Mouse (Mus musculus) small intestine, adult 2 months (tissue): ENCODE results near the gene Als2. TPM values are rescaled to one million over a fixed set of nuclear protein-coding genes. Genes with fewer than 3 reads are reported as not detected.

ENCODE experiments used
- H3K27ac ChIP-seq: fragments of 200-500 bp; 2 replicates; pipeline ENCODE4 v1.5.1; 2012; ENCODE audit warnings: low read depth, low read length, control low read depth, inconsistent platforms; ENCODE audit not compliant: insufficient read depth
- H3K27me3 ChIP-seq: fragments of 200-500 bp; 2 replicates; pipeline ENCODE4 v1.6.1; 2012; ENCODE audit warnings: mild to moderate bottlenecking, moderate library complexity, low read length, inconsistent platforms; ENCODE audit not compliant: control insufficient read depth, insufficient read depth
- H3K36me3 ChIP-seq: fragments of 200-500 bp; 2 replicates; pipeline ENCODE4 v1.6.1; 2012; ENCODE audit warnings: mild to moderate bottlenecking, low read length, control low read depth, inconsistent platforms; ENCODE audit not compliant: control insufficient read depth, insufficient read depth
- H3K4me1 ChIP-seq: fragments of 200-500 bp; 2 replicates; pipeline ENCODE4 v1.6.1; 2012; ENCODE audit warnings: low read length, inconsistent platforms, mixed read lengths; ENCODE audit not compliant: control insufficient read depth, insufficient read depth, insufficient read length
- H3K4me3 ChIP-seq: fragments of 200-500 bp; 2 replicates; pipeline ENCODE4 v1.5.1; 2012; ENCODE audit warnings: low read depth, mild to moderate bottlenecking, control low read depth, inconsistent platforms, low read length, moderate library complexity
- CTCF ChIP-seq: fragments of 200-500 bp; IDR thresholded peaks from 2 replicates; pipeline ENCODE4 v1.5.1; 2012; ENCODE audit warnings: low read depth, mild to moderate bottlenecking, control low read depth, inconsistent platforms, low read length, moderate library complexity, mixed read lengths; ENCODE audit not compliant: insufficient replicate concordance, insufficient read length; ENCODE audit errors: extremely low read depth
- POLR2A ChIP-seq: fragments of 200-500 bp; IDR thresholded peaks from 2 replicates; pipeline ENCODE4 v1.6.1; 2012; ENCODE audit warnings: low read depth, mild to moderate bottlenecking, control low read depth, inconsistent platforms, low read length, moderate library complexity
- WGBS: fragments of 180-500 bp; shearing (Covaris S2); methylation state at CpG from one replicate; pipeline ENCODE4 v1.1.7; 2018; 5-methylcytosine and 5-hydroxymethylcytosine counted together
- polyA plus RNA-seq: library from polyadenylated mRNA; depleted of rRNA; stranded (reverse); fragments of >200 nt; gene quantifications from 2 replicates; pipeline ENCODE4 v1.2.3, GENCODE M21; 2012; rRNA removed

The Als2 gene
- polyA plus RNA-seq, 1 experiment, result 9.2 TPM

- Histone ChIP-seq H3K27me3 (no peaks in the 10 kb centered on the region), H3K27ac (no peak overlapping the region), H3K4me1 (no peaks in the 10 kb centered on the region), H3K36me3 (no peaks in the 10 kb centered on the region), H3K4me3 (no peak overlapping the region)
- TF ChIP-seq POLR2A (no peak), CTCF (peak; percentile 41; the same call in 1 of the 2 replicates)
Observed at GRCm38 (mm10) chr1:59142809-59143208, 94.2 kb downstream of the Als2 start.

- Histone ChIP-seq H3K4me1 (no peaks in the 10 kb centered on the region), H3K36me3 (no peaks in the 10 kb centered on the region), H3K27ac (no peak overlapping the region), H3K4me3 (no peak overlapping the region), H3K27me3 (no peaks in the 10 kb centered on the region)
- TF ChIP-seq POLR2A (no peak), CTCF (no peak)
- WGBS, result 72% methylated on average over 5 of the region's 5 CpGs
Observed at GRCm38 (mm10) chr1:59134419-59134818, 102.6 kb downstream of the Als2 start.

GRCm38 (mm10) chr1:59128879-59129278 lies 108.2 kb downstream of the Als2 start:
- H3K4me3 ChIP-seq, result no peak overlapping the region
- H3K4me1 ChIP-seq, result peaks cover 6% of the 10 kb centered on the region; the same call in 1 of the 2 replicates
- no peaks in the 10 kb centered on the region for H3K27me3 ChIP-seq
- WGBS, result 83% methylated on average over 7 of the region's 7 CpGs
- H3K36me3 ChIP-seq, result no peaks in the 10 kb centered on the region
- TF ChIP-seq POLR2A, result no peak
- TF ChIP-seq CTCF, result no peak
- H3K27ac ChIP-seq, result no peak overlapping the region

- WGBS, result 23% methylated on average over 5 of the region's 5 CpGs
Observed at GRCm38 (mm10) chr1:59125558-59125957, 111.5 kb downstream of the Als2 start.

GRCm38 (mm10) chr1:59119720-59120457 lies 117.1 kb downstream of the Als2 start, which contains the start of gene Tmem237:
TSS of gene Tmem237 (minus strand) at chr1:59120408.
- under 1% methylated on average over 74 of the region's 74 CpGs for WGBS
- H3K4me1 ChIP-seq, result peaks cover under 1% of the 10 kb centered on the region; the same call in 1 of the 2 replicates
- peak within 1 kb of the TSS; percentile 53 for H3K27ac ChIP-seq
- H3K4me3 ChIP-seq, result peak within 1 kb of the TSS; percentile 95
- H3K36me3 ChIP-seq, result no peaks in the 10 kb centered on the region
- TF ChIP-seq CTCF, result no peak
- peak; percentile 49; the same call in 1 of the 2 replicates for TF ChIP-seq POLR2A
- H3K27me3 ChIP-seq, result no peaks in the 10 kb centered on the region

More at GRCm38 (mm10) chr1:59125558-59125957, 111.5 kb downstream of the Als2 start:
- H3K36me3 ChIP-seq, result no peaks in the 10 kb centered on the region
- no peak overlapping the region for H3K4me3 ChIP-seq
- peaks cover 6% of the 10 kb centered on the region; the same call in 1 of the 2 replicates for H3K4me1 ChIP-seq
- TF ChIP-seq CTCF, result no peak
- TF ChIP-seq POLR2A, result no peak
- no peaks in the 10 kb centered on the region for H3K27me3 ChIP-seq
- no peak overlapping the region for H3K27ac ChIP-seq

Other genes starting within 250 kb of the Als2 start
- gene C2cd6, start 142.3 kb downstream of the Als2 start, polyA plus RNA-seq, result not detected in 2 replicates
- 0.47 and 0.51 TPM in 2 replicates for gene Tmem237, start 116.8 kb downstream of the Als2 start, polyA plus RNA-seq
- gene Mpp4, start 73.8 kb downstream of the Als2 start, polyA plus RNA-seq, result 1.4 and 2.9 TPM in 2 replicates
- gene Cdk15, start 19.7 kb upstream of the Als2 start, polyA plus RNA-seq, result not detected in 2 replicates
- gene Fzd7, start 245.2 kb upstream of the Als2 start, polyA plus RNA-seq, result 10.5 and 15.1 TPM in 2 replicates